In the genomic region with DNA sequence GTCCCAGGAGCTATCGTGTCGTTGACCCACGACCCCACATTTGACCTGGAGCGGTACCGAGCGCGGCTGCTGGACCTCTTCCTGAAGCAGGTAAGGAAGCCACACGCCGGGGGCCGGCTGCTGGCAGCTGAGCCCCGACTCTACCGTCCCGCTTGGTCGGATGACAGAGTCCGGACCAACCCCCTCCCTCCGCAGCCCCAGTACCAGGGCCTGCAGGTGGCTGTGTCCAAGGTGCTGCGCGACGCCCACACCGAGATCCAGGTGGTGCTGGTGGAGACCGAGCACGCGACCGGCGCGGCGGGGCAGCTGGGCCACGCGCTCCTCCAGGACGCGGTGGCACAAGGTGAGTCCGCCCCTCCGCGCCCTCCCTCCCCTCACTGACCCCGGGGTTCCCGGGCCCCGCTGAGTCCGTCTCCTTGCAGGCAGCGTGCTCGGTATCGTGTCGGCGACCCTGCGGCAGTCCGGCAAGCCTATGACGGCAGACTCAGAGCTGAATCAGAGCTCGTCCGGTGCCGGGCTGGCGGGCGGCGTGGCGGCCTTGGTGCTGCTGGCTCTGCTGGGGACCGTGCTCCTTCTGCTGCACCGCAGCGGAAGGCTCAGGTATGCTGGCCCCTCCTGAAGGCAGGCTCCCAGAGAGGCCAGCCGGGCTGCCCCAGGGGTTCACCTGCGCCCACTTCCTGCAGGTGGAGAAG, we compare ENCODE assay signal across 8 mouse cellular contexts. TPM values are rescaled to one million over a fixed set of nuclear protein-coding genes. Genes with fewer than 3 reads are reported as not detected.
DNase-seq lines count a peak whose midpoint lies in the region; ATAC-seq and TF ChIP-seq lines count a peak whose summit lies in the region.

No protein-coding gene starts in this region.

- H3K4me3 ChIP-seq in gastrocnemius, adult 2 months: peak overlapping the region; percentile 63
- H3K4me3 ChIP-seq in limb, embryonic 12.5 days (replicated peaks): peak overlapping the region; percentile 44
- peak overlapping the region; percentile 46 for H3K4me3 ChIP-seq in stomach, embryonic 16.5 days (replicated peaks; ENCODE audit: low read length)

- no peak overlapping the region for H3K27ac ChIP-seq in gastrocnemius, adult 2 months
- no peak overlapping the region for H3K27ac ChIP-seq in limb, embryonic 12.5 days
- no peak overlapping the region for H3K27ac ChIP-seq in stomach, embryonic 16.5 days (ENCODE audit: low read length)

- peak; percentile 26 for DNase-seq in gastrocnemius, adult 2 months
- no peak for DNase-seq in gastrocnemius, postnatal 4 days (ENCODE audit: low spot score in 2 of 2)
- DNase-seq in thymus, postnatal 4 days: peak; percentile 50
- DNase-seq in thymus, adult 18-20 months: no peak
- DNase-seq in T-cell, adult 2 months (ENCODE audit: low spot score): no peak
- DNase-seq in layer of hippocampus, adult 9-10 months (ENCODE audit: low spot score): no peak

- peaks cover 9% of the 10 kb centered on the region for H3K9me3 ChIP-seq in limb, embryonic 12.5 days
- 0 out of 2 replicates have a peak, but pooled peaks cover 4% of the 10 kb centered on the region for H3K9me3 ChIP-seq in stomach, embryonic 16.5 days (replicated peaks; ENCODE audit: control insufficient read depth, low read length)

- TF ChIP-seq CTCF in gastrocnemius, adult 2 months (IDR thresholded peaks at IDR 0.05): no peak

- no peak for ATAC-seq in limb, embryonic 12.5 days (ENCODE audit: insufficient number of reproducible peaks, insufficient read depth, low FRiP score, low TSS enrichment, low read depth)
- ATAC-seq in stomach, embryonic 16.5 days (ENCODE audit: insufficient read depth, low FRiP score): 0 out of 2 replicates have a peak, but pooled peaks have one; percentile 12

- H3K27me3 ChIP-seq in limb, embryonic 12.5 days: peaks cover 75% of the 10 kb centered on the region
- peaks cover 68% of the 10 kb centered on the region for H3K27me3 ChIP-seq in stomach, embryonic 16.5 days (ENCODE audit: control insufficient read depth, insufficient read depth, low read length)

- intact Hi-C loops in gastrocnemius, adult 2 months (cut with DNase I): no loop called here

- under 1% methylated on average over 57 of the region's 58 CpGs for WGBS in limb, embryonic 12.5 days
- WGBS in stomach, embryonic 16.5 days: 1% methylated on average over 57 of the region's 58 CpGs

- H3K4me2 ChIP-seq in limb, embryonic 12.5 days: peak overlapping the region; percentile 83
- peak overlapping the region; percentile 72 for H3K4me2 ChIP-seq in stomach, embryonic 16.5 days (ENCODE audit: low read depth, low read length)

- peaks cover 31% of the 10 kb centered on the region for H3K4me1 ChIP-seq in limb, embryonic 12.5 days (replicated peaks)
- H3K4me1 ChIP-seq in stomach, embryonic 16.5 days (ENCODE audit: control insufficient read depth, insufficient read depth, low read length): peaks cover 20% of the 10 kb centered on the region

- H3K9ac ChIP-seq in limb, embryonic 12.5 days (replicated peaks): peak overlapping the region; percentile 37; the same call in 1 of the 2 replicates
- peak overlapping the region; percentile 35; the same call in 1 of the 2 replicates for H3K9ac ChIP-seq in stomach, embryonic 16.5 days (ENCODE audit: low read length)

- H3K36me3 ChIP-seq in limb, embryonic 12.5 days: no peaks in the 10 kb centered on the region
- H3K36me3 ChIP-seq in stomach, embryonic 16.5 days (ENCODE audit: control insufficient read depth, insufficient read depth, low read length): no peaks in the 10 kb centered on the region

RNA-seq across cellular contexts. Expression of gene Amn, which starts 4.4 kb away (rescaled TPM):
- not detected for total RNA-seq in gastrocnemius, adult 2 months (2021)
- under 1 TPM in 1 of 2 experiments, not detected in 1; 0.44 TPM for total RNA-seq in gastrocnemius, postnatal 4 days (2021)
- polyA plus RNA-seq in limb, embryonic 12.5 days (2016; fragmentation: Nextera tagmentation; extraction: Ambion mirVana): 0.20 and 0.74 TPM in 2 replicates
- polyA plus RNA-seq in stomach, embryonic 16.5 days (2015; fragmentation: Nextera tagmentation; extraction: Ambion mirVana): 11.3 and 16.3 TPM in 2 replicates

Comparison
In these comparisons a context has a peak if more than half of its experiments do, and no peak if none do; other contexts are left out.
1. DNase-seq: peak in gastrocnemius, adult 2 months (single experiment) and thymus, postnatal 4 days (single experiment); none in gastrocnemius, postnatal 4 days (0 of 2), thymus, adult 18-20 months (0 of 2), T-cell, adult 2 months (single experiment) and layer of hippocampus, adult 9-10 months (single experiment).
2. Peak in every context shown above with its lines, with median percentiles within 50 percentile points of each other: H3K4me3 ChIP-seq.